Mouse (Mus musculus) liver, embryonic 16.5 days (tissue): ENCODE results near the gene Adcy1. TPM values are rescaled to one million over a fixed set of nuclear protein-coding genes. Genes with fewer than 3 reads are reported as not detected.

Source experiments
- ATAC-seq: fragments of 200-750 bp; cut with Nextera tagmentation; 2 replicates; pipeline ENCODE4 v1.8.0; 2017; ENCODE audit warnings: low read depth, mild to moderate bottlenecking, moderate number of reproducible peaks, moderate library complexity
- H3K27ac ChIP-seq: fragments of 300-500 bp; sonication (generic); 2 replicates; pipeline ENCODE4 v1.5.1; 2014; ENCODE audit warnings: mild to moderate bottlenecking, low read length
- H3K27me3 ChIP-seq: fragments of 300-500 bp; sonication (generic); 2 replicates; pipeline ENCODE4 v1.6.1; 2014; ENCODE audit warnings: low read depth, low read length, mixed read lengths; ENCODE audit not compliant: control insufficient read depth, insufficient read depth
- H3K36me3 ChIP-seq: fragments of 300-500 bp; sonication (generic); 2 replicates; pipeline ENCODE4 v1.6.1; 2014; ENCODE audit warnings: mild to moderate bottlenecking; ENCODE audit not compliant: control insufficient read depth, insufficient read depth
- H3K4me1 ChIP-seq: fragments of 300-500 bp; sonication (generic); 2 replicates; pipeline ENCODE4 v1.6.1; 2014; ENCODE audit warnings: low read depth, low read length, mixed read lengths; ENCODE audit not compliant: control insufficient read depth
- H3K4me2 ChIP-seq: fragments of 300-500 bp; sonication (generic); 2 replicates; pipeline ENCODE4 v1.6.1; 2014; ENCODE audit warnings: low read depth, low read length, mixed read lengths
- H3K4me3 ChIP-seq: fragments of 300-500 bp; sonication (generic); 2 replicates; pipeline ENCODE4 v1.5.1; 2014; ENCODE audit warnings: low read depth, mild to moderate bottlenecking, low read length
- H3K9ac ChIP-seq: fragments of 300-500 bp; sonication (generic); 2 replicates; pipeline ENCODE4 v1.6.1; 2014; ENCODE audit warnings: low read depth, low read length
- H3K9me3 ChIP-seq: fragments of 300-500 bp; sonication (generic); replicated peaks from 2 replicates; pipeline ENCODE4 v1.6.1; 2016; ENCODE audit warnings: low read length; ENCODE audit not compliant: control insufficient read depth
- WGBS: fragments of 180-500 bp; shearing (Covaris S2); extraction: QIAGEN DNeasy Blood & Tissue Kit; methylation state at CpG from one replicate; pipeline ENCODE4 v1.1.7; 2014; ENCODE audit not compliant: insufficient replicate concordance; 5-methylcytosine and 5-hydroxymethylcytosine counted together
- polyA plus RNA-seq: library from polyadenylated mRNA; unstranded; fragments of >200 nt; fragmentation: Nextera tagmentation; extraction: Ambion mirVana; gene quantifications from 2 replicates; pipeline ENCODE4 v1.2.1, GENCODE M21; 2015

Adcy1 gene
- polyA plus RNA-seq, 1 experiment from 2014 or later, result 0.31 TPM

DNA sequence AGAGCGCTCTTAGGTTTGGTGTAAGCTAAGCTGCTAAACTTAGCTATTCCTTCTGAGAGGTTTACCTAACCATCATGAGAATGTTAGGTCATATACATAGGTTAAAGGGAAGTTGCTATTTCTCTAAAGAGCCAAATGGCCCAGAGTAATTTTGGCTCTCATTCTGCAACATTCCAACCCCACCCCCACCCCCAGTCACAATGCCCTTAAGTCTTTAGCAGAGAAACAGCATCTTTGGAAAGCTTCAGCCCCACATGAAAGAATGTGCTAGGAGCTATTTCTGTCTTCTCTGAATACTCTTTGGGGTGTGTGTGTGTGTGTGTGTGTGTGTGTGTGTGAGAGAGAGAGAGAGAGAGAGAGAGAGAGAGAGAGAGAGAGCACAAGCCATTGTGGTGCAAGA, 20.6 kb downstream of the Adcy1 start:
- 86% methylated on average over 1 of the region's 1 CpGs for WGBS
- Histone ChIP-seq H3K4me2 (no peak overlapping the region), H3K36me3 (no peaks in the 10 kb centered on the region), H3K27me3 (no peaks in the 10 kb centered on the region), H3K9me3 (no peaks in the 10 kb centered on the region), H3K4me3 (no peak overlapping the region), H3K4me1 (no peaks in the 10 kb centered on the region), H3K27ac (no peak overlapping the region), H3K9ac (no peak overlapping the region)
- ATAC-seq, result no peak

DNA sequence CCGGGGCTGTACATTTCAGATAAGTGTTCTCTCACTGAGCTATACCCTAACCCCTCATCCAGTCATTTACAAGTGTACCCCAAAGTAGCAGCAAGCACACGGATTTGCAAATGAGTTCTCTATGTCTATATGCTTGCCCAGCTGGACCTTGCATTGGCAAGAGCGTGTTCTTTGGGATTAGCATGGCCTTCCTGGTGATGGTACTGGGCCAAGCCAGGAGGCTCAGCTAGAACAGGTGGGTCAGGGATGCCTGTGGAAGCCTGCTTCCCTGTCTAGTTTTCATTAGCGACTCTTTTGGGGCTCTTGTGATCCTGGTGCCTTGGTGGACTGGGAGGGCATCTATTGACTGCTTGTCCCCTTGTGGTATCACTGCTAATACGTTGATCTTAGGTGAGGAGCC, 21.9 kb downstream of the Adcy1 start:
- WGBS, result 46% methylated on average over 5 of the region's 5 CpGs
- H3K27ac ChIP-seq, result no peak overlapping the region

DNA sequence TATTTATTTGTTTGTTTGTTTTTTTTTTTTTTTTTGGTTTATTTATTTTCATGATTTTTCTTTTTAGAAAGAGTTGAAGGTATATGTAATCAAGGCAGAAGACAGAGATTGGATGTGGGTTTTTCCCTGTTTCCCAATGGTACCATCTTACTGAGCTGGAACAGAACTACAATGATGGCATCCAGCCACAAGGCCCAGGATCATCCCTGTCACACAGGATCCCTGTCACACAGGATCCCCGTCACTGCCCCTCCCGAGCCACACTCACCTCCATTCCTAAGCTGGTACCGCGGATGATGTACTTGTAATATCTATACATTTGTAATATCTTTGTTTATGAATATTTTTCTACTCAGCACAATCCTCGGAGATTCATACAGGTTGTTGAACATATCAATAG, 27.8 kb downstream of the Adcy1 start:
- Histone ChIP-seq H3K4me2 (no peak overlapping the region), H3K27ac (no peak overlapping the region), H3K9ac (no peak overlapping the region), H3K36me3 (no peaks in the 10 kb centered on the region), H3K9me3 (0 out of 2 replicates have a peak, but pooled peaks cover 2% of the 10 kb centered on the region), H3K4me1 (no peaks in the 10 kb centered on the region), H3K27me3 (no peaks in the 10 kb centered on the region), H3K4me3 (no peak overlapping the region)
- WGBS, result 77% methylated on average over 5 of the region's 5 CpGs
- ATAC-seq, result no peak

More for the DNA sequence above, 21.9 kb downstream of the Adcy1 start:
- H3K27me3 ChIP-seq, result no peaks in the 10 kb centered on the region
- no peak for ATAC-seq
- no peaks in the 10 kb centered on the region for H3K9me3 ChIP-seq
- H3K36me3 ChIP-seq, result no peaks in the 10 kb centered on the region
- H3K4me2 ChIP-seq, result no peak overlapping the region
- no peak overlapping the region for H3K9ac ChIP-seq
- no peaks in the 10 kb centered on the region for H3K4me1 ChIP-seq
- H3K4me3 ChIP-seq, result no peak overlapping the region

DNA sequence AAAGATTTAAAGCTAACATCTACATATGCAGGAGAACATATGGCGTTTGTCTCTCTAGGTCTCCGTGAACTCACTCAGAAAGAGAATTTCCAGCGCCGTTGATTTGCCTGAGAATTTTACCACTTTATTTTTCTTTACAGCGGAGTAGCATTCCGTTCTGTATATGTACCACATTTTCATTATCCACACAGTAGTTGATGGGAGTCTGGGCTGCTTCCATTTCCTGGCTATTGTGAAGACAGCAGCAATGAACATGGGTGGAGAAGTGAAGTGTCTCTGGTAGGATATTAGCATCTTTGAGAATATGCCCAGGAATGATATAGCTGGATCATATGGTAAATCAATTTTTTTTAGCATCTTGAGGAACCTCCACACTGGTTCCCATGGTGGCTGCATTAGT, 31.6 kb downstream of the Adcy1 start:
- Histone ChIP-seq H3K9me3 (0 out of 2 replicates have a peak, but pooled peaks cover 2% of the 10 kb centered on the region), H3K4me3 (no peak overlapping the region), H3K4me1 (no peaks in the 10 kb centered on the region), H3K4me2 (no peak overlapping the region), H3K36me3 (no peaks in the 10 kb centered on the region), H3K27ac (no peak overlapping the region), H3K9ac (no peak overlapping the region), H3K27me3 (no peaks in the 10 kb centered on the region)
- no peak for ATAC-seq
- WGBS, result 79% methylated on average over 6 of the region's 6 CpGs

DNA sequence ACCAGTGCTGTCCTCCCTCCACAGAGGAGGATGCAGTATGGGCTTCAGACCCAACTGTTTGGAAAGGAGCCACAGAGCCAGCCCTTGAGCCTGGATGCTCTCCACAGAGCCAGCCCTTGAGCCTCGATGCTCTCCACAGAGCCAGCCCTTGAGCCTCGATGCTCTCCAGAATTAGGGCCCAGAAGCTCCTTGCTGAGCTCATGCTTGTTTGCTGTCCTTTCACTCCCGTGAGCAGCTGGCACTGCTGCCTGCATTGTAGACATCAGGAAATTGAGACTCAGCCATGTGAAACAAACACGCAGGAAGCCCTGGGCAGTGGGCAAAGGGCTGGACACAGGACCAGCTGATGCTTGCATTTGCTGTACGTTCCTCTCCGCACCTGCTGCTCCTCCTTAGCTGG, 38.4 kb downstream of the Adcy1 start:
- Histone ChIP-seq H3K4me2 (no peak overlapping the region), H3K4me3 (no peak overlapping the region), H3K9me3 (no peaks in the 10 kb centered on the region), H3K27me3 (no peaks in the 10 kb centered on the region), H3K9ac (no peak overlapping the region), H3K36me3 (no peaks in the 10 kb centered on the region), H3K4me1 (no peaks in the 10 kb centered on the region), H3K27ac (no peak overlapping the region)
- ATAC-seq, result no peak
- 57% methylated on average over 6 of the region's 6 CpGs for WGBS

DNA sequence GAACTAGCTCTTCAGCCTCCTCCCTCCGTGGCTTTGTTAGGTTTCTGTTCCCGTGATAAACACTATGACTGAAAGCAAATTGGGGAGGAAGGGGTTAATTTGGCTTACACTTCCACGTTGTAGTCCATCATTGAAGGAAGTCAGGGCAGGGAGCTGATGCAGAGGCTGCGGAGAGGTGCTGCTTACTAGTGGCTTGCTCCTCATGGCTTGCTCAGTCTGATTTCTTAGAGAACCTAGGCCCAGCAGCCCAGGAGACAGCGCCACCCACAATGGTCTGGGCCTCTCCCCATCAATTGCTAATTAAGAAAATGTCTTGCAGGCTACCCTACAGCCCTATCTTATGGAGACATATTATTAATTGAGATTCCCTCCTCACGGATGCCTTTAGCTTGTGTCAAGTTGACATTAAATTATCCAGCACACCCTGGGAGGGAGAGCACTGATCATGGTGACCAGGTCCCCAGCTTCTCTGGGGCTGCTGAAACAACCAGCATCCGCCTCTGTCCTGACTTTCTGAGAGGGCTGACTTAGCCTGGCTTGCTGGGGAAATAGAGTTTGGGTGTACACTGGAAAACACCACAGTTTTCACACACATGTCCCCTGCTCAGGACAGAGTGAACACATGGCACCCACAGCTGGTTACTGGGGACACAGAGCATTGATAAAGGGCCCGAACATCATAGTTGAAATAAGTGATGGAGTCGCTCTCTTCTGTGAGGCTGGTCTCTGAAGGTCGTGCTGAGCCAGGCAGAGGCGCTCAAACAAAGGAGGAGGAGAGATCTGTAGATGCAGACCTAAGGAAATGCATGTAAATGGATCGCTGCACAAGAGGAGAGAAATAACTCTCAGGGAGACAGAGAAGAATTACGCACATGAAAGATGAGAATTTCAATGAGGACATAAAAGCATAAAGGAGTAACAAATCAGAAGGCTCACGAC, 39.2 kb downstream of the Adcy1 start:
- no peaks in the 10 kb centered on the region for H3K9me3 ChIP-seq
- no peak overlapping the region for H3K4me3 ChIP-seq
- no peak overlapping the region for H3K27ac ChIP-seq
- no peaks in the 10 kb centered on the region for H3K36me3 ChIP-seq
- H3K4me2 ChIP-seq, result no peak overlapping the region
- no peaks in the 10 kb centered on the region for H3K27me3 ChIP-seq
- no peaks in the 10 kb centered on the region for H3K4me1 ChIP-seq
- ATAC-seq, result no peak
- H3K9ac ChIP-seq, result no peak overlapping the region
- 46% methylated on average over 14 of the region's 14 CpGs for WGBS

DNA sequence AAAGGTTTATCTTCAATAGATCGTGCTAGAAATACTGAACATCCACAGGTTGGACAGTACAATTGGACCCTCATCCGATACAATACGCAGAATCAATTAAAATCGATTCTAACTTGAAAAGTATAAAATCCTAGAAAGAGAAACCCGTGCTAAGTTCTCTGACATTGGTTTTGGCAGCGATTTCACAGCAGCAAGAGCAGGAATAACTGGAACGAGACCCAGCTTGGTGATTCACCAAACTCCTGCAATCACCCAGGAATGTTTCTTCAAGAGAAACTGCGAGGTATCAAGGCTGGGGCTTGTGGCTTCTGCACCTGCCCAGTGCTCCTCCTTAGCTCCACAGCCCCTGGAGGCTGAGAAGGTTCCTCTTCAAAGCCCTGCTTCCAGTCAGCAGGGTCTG, 42.0 kb downstream of the Adcy1 start:
- WGBS, result 65% methylated on average over 8 of the region's 8 CpGs
- H3K27ac ChIP-seq, result no peak overlapping the region
- ATAC-seq, result no peak
- no peak overlapping the region for H3K4me2 ChIP-seq
- no peaks in the 10 kb centered on the region for H3K9me3 ChIP-seq
- H3K27me3 ChIP-seq, result no peaks in the 10 kb centered on the region
- H3K36me3 ChIP-seq, result no peaks in the 10 kb centered on the region
- no peak overlapping the region for H3K4me3 ChIP-seq
- no peak overlapping the region for H3K9ac ChIP-seq
- H3K4me1 ChIP-seq, result no peaks in the 10 kb centered on the region

DNA sequence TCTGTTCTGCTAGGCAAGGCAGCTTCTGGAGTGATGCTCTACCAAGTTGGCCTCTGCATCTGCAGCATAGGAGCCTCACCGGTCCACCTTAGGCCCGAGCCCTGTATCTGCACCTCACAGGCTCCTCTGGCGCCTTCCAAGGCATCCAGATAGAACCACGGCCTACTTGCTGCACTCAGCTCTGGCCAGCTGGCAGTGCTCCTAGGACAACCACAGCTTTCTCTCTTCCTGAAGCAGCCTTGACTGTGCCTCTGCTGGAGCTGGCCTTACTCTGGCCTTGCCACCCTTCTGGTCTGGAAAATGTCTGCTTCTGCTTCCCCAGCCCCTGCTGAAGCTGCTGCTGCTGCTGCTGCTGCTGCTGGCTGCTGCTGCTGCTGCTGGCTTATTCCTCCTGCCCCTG, 45.8 kb downstream of the Adcy1 start:
- Histone ChIP-seq H3K27ac (no peak overlapping the region), H3K4me2 (no peak overlapping the region), H3K9ac (no peak overlapping the region), H3K4me1 (no peaks in the 10 kb centered on the region), H3K27me3 (no peaks in the 10 kb centered on the region), H3K9me3 (no peaks in the 10 kb centered on the region), H3K36me3 (no peaks in the 10 kb centered on the region), H3K4me3 (no peak overlapping the region)
- ATAC-seq, result no peak
- 62% methylated on average over 4 of the region's 4 CpGs for WGBS

DNA sequence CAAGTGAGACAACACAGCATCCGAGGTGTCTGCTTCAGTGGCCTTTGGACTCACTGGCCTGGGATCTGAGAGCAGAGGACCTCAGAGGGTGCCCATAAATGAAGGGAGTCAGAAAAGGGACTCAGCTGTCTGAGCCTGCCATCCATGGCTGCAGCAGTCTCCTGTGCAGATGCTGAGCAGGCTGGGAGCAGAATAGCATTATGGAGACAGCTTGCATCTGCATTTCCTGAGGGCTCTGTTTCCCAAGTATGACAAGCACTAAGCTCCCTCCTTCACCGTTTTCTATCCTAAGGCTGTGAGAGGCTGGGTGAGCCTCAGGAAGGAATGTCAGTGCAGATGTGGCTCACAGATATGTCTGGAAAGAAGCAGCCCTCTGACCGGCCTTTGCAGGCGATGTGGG, 49.8 kb downstream of the Adcy1 start:
- no peak overlapping the region for H3K9ac ChIP-seq
- no peaks in the 10 kb centered on the region for H3K36me3 ChIP-seq
- no peaks in the 10 kb centered on the region for H3K27me3 ChIP-seq
- no peak overlapping the region for H3K27ac ChIP-seq
- ATAC-seq, result no peak
- WGBS, result 45% methylated on average over 4 of the region's 4 CpGs
- H3K4me3 ChIP-seq, result no peak overlapping the region
- H3K4me2 ChIP-seq, result no peak overlapping the region
- H3K4me1 ChIP-seq, result no peaks in the 10 kb centered on the region
- H3K9me3 ChIP-seq, result no peaks in the 10 kb centered on the region
